Mouse (Mus musculus): ENCODE data around the gene Sbno1. TPM values are rescaled to one million over a fixed set of nuclear protein-coding genes. Genes with fewer than 3 reads are reported as not detected.

The Sbno1 gene
- total and polyA plus RNA-seq, 3 experiments: 32.4 to 500 (median 38.8) TPM

- H3K36me3 ChIP-seq (ENCODE audit: control insufficient read depth in 1 of 2, insufficient read depth in 2 of 2, low read length in 2 of 2): no peaks in the 10 kb centered on the region
- no peak for DNase-seq (ENCODE audit: low read depth, low spot score)
- no peaks in the 10 kb centered on the region for H3K4me1 ChIP-seq (ENCODE audit: control insufficient read depth in 1 of 2, insufficient read depth in 2 of 2, low read length in 2 of 2)
- no peak overlapping the region for H3K27ac ChIP-seq (ENCODE audit: control insufficient read depth, low read depth, low read length)
- no peaks in the 10 kb centered on the region for H3K9me3 ChIP-seq (replicated peaks; ENCODE audit: insufficient read depth, low read length)
- no peak for TF ChIP-seq POLR2A (IDR thresholded peaks at IDR 0.05; ENCODE audit: control insufficient read depth in 1 of 2, insufficient read depth in 1 of 2, low read depth in 1 of 2, low read length in 2 of 2, poor library complexity in 1 of 2)
- TF ChIP-seq E2F4 (IDR thresholded peaks at IDR 0.05; ENCODE audit: borderline replicate concordance, low read depth, low read length): no peak
- no peak for TF ChIP-seq TBP (IDR thresholded peaks at IDR 0.05; ENCODE audit: low read depth, low read length)
- no peak for TF ChIP-seq GATA1 (IDR thresholded peaks at IDR 0.05; ENCODE audit: low read depth, low read length)
- no peak for TF ChIP-seq JUND (IDR thresholded peaks at IDR 0.05; ENCODE audit: low read depth, low read length)
- TF ChIP-seq USF1 (IDR thresholded peaks at IDR 0.05; ENCODE audit: low read depth, low read length): no peak
- TF ChIP-seq SMC3 (IDR thresholded peaks at IDR 0.05; ENCODE audit: low read depth, low read length): no peak
- TF ChIP-seq MAZ (IDR thresholded peaks at IDR 0.05; ENCODE audit: low read depth, low read length): no peak
- TF ChIP-seq HCFC1 (IDR thresholded peaks at IDR 0.05; ENCODE audit: low read depth, low read length): no peak
- no peak for TF ChIP-seq KAT2A (conservative IDR thresholded peaks at IDR 0.05; ENCODE audit: low read depth, low read length)
- H3K79me2 ChIP-seq (ENCODE audit: control insufficient read depth, insufficient read depth, low read length, poor library complexity): no peaks in the 10 kb centered on the region
- H3K4me3 ChIP-seq (ENCODE audit: control insufficient read depth in 1 of 2, insufficient read depth in 1 of 2, low read depth in 2 of 2, low read length in 2 of 2): no peak overlapping the region
- no peak overlapping the region for H3K9ac ChIP-seq (ENCODE audit: control insufficient read depth, low read depth, low read length, poor library complexity, severe bottlenecking)
- no peaks in the 10 kb centered on the region for H3K27me3 ChIP-seq (ENCODE audit: control insufficient read depth in 1 of 2, insufficient read depth in 2 of 2, low read length in 2 of 2)
Observed at GRCm38 (mm10) chr5:124338791-124339190, 87.0 kb downstream of the Sbno1 start.

GRCm38 (mm10) chr5:124337909-124338308 lies 87.9 kb downstream of the Sbno1 start:
- Histone ChIP-seq H3K36me3 (ENCODE audit: control insufficient read depth in 1 of 2, insufficient read depth in 2 of 2, low read length in 2 of 2) (no peaks in the 10 kb centered on the region), H3K79me2 (ENCODE audit: control insufficient read depth, insufficient read depth, low read length, poor library complexity) (no peaks in the 10 kb centered on the region), H3K9ac (ENCODE audit: control insufficient read depth, low read depth, low read length, poor library complexity, severe bottlenecking) (no peak overlapping the region), H3K4me3 (ENCODE audit: control insufficient read depth in 1 of 2, insufficient read depth in 1 of 2, low read depth in 2 of 2, low read length in 2 of 2) (no peak overlapping the region), H3K9me3 (replicated peaks; ENCODE audit: insufficient read depth, low read length) (no peaks in the 10 kb centered on the region), H3K4me1 (ENCODE audit: control insufficient read depth in 1 of 2, insufficient read depth in 2 of 2, low read length in 2 of 2) (no peaks in the 10 kb centered on the region), H3K27ac (ENCODE audit: control insufficient read depth, low read depth, low read length) (no peak overlapping the region), H3K27me3 (ENCODE audit: control insufficient read depth in 1 of 2, insufficient read depth in 2 of 2, low read length in 2 of 2) (no peaks in the 10 kb centered on the region)
- TF ChIP-seq ZC3H11A (IDR thresholded peaks at IDR 0.05; ENCODE audit: low read depth, low read length) (no peak), RCOR1 (IDR thresholded peaks at IDR 0.05; ENCODE audit: low read depth, low read length) (no peak), MYC (IDR thresholded peaks at IDR 0.05; ENCODE audit: low read depth, low read length) (no peak), MXI1 (IDR thresholded peaks at IDR 0.05; ENCODE audit: low read depth, low read length) (no peak), ZKSCAN1 (IDR thresholded peaks at IDR 0.05; ENCODE audit: low read depth, low read length) (no peak), BHLHE40 (IDR thresholded peaks at IDR 0.05; ENCODE audit: borderline replicate concordance, low read depth, low read length) (no peak), RAD21 (IDR thresholded peaks at IDR 0.05; ENCODE audit: low read depth, low read length) (no peak), SMC3 (IDR thresholded peaks at IDR 0.05; ENCODE audit: low read depth, low read length) (no peak), MEF2A (IDR thresholded peaks at IDR 0.05; ENCODE audit: extremely low read depth, insufficient replicate concordance, low read depth, low read length, poor library complexity, severe bottlenecking) (no peak), CHD1 (IDR thresholded peaks at IDR 0.05; ENCODE audit: low read depth, low read length) (no peak), TCF12 (IDR thresholded peaks at IDR 0.05; ENCODE audit: low read depth, low read length) (no peak), UBTF (IDR thresholded peaks at IDR 0.05; ENCODE audit: borderline replicate concordance, insufficient read depth, low read depth, low read length) (no peak), CTCF (IDR thresholded peaks at IDR 0.05 in 2 of 3, conservative IDR thresholded peaks at IDR 0.05 in 1 of 3; ENCODE audit: control insufficient read depth in 1 of 3, insufficient read depth in 1 of 3, low read depth in 2 of 3, low read length in 3 of 3, poor library complexity in 1 of 3, severe bottlenecking in 1 of 3) (no peak), HCFC1 (IDR thresholded peaks at IDR 0.05; ENCODE audit: low read depth, low read length) (no peak), MAZ (IDR thresholded peaks at IDR 0.05; ENCODE audit: low read depth, low read length) (no peak), MAFK (IDR thresholded peaks at IDR 0.05; ENCODE audit: borderline replicate concordance, low read depth, low read length) (no peak), ETS1 (IDR thresholded peaks at IDR 0.05; ENCODE audit: low read depth, low read length) (no peak), ELF1 (IDR thresholded peaks at IDR 0.05; ENCODE audit: low read depth, low read length) (no peak), JUND (IDR thresholded peaks at IDR 0.05; ENCODE audit: low read depth, low read length) (no peak)
- DNase-seq (ENCODE audit: low read depth, low spot score): no peak

Data from MEL (cell line).